Mouse (Mus musculus) heart, embryonic 13.5 days (tissue): ENCODE data around the gene Maml2. TPM values are rescaled to one million over a fixed set of nuclear protein-coding genes. Genes with fewer than 3 reads are reported as not detected.
A peak's percentile ranks its signal among the peaks of the same experiment; 100 is the strongest.

Experiments
- ATAC-seq: fragments of 200-750 bp; cut with Nextera tagmentation; 2 replicates; pipeline ENCODE4 v1.8.0; 2017; ENCODE audit warnings: moderate TSS enrichment; ENCODE audit not compliant: insufficient number of reproducible peaks, low FRiP score, low TSS enrichment; ENCODE audit errors: extremely low read depth
- H3K27ac ChIP-seq: fragments of 300-500 bp; sonication (generic); replicated peaks from 2 replicates; pipeline ENCODE4 v1.5.1; 2015; ENCODE audit warnings: moderate library complexity, mild to moderate bottlenecking, inconsistent platforms
- H3K27me3 ChIP-seq: fragments of 300-500 bp; sonication (generic); replicated peaks from 2 replicates; pipeline ENCODE4 v1.6.1; 2015; ENCODE audit warnings: mild to moderate bottlenecking, inconsistent platforms
- H3K36me3 ChIP-seq: fragments of 300-500 bp; sonication (generic); 2 replicates; pipeline ENCODE4 v1.6.1; 2015; ENCODE audit warnings: mild to moderate bottlenecking, inconsistent platforms
- H3K4me1 ChIP-seq: fragments of 300-500 bp; sonication (generic); 2 replicates; pipeline ENCODE4 v1.6.1; 2015; ENCODE audit warnings: inconsistent platforms
- H3K4me2 ChIP-seq: fragments of 300-500 bp; sonication (generic); 2 replicates; pipeline ENCODE4 v1.6.1; 2015; ENCODE audit warnings: inconsistent platforms, mild to moderate bottlenecking, moderate library complexity
- H3K4me3 ChIP-seq: fragments of 300-500 bp; sonication (generic); 2 replicates; pipeline ENCODE4 v1.5.1; 2015; ENCODE audit warnings: moderate library complexity, mild to moderate bottlenecking, inconsistent platforms
- H3K9ac ChIP-seq: fragments of 300-500 bp; sonication (generic); 2 replicates; pipeline ENCODE4 v1.6.1; 2015; ENCODE audit warnings: inconsistent platforms, mild to moderate bottlenecking, moderate library complexity
- H3K9me3 ChIP-seq: fragments of 300-500 bp; sonication (generic); 2 replicates; pipeline ENCODE4 v1.6.1; 2016; ENCODE audit warnings: inconsistent platforms
- WGBS: fragments of 180-500 bp; shearing (Covaris S2); methylation state at CpG from one replicate; pipeline ENCODE4 v1.1.7; 2015; ENCODE audit warnings: mixed read lengths; 5-methylcytosine and 5-hydroxymethylcytosine counted together
- polyA plus RNA-seq: library from polyadenylated mRNA; unstranded; fragments of >200 nt; fragmentation: Nextera tagmentation; extraction: Ambion mirVana; gene quantifications from 2 replicates; pipeline ENCODE4 v1.2.1, GENCODE M21; 2015

Gene Maml2
- polyA plus RNA-seq, 1 experiment from 2014 or later = 9.5 TPM

DNA sequence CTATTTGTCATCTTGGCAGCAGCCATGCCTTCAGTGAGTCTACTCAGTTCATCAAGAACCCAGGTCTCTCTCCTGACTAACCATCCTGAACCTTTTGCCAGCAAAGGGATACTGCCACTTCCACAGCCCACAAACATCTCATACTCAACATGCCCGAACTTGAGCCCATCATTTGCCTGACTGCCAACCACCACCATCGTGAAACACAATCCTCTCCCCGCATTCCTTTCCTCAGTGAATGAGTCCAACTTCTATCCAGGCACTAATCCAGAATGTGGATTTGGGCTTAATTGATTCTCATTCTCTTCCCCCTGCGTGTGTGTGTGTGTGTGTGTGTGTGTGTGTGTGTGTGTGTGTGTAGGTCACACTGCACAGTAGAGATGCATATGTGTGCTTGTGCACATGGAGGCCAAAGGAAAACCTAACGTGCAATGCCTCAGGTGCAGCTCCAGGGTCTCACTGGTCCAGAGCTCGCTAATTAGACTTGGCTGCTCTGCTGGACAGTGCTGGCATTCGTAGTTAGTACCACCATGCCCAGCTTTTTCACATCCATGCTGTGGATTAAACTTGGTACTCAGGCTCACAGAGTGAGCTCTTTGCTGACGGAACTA, 305.9 kb downstream of the Maml2 start:
- H3K9ac ChIP-seq = no peak overlapping the region
- 84% methylated on average over 8 of the region's 8 CpGs for WGBS
- H3K4me2 ChIP-seq = no peak overlapping the region

DNA sequence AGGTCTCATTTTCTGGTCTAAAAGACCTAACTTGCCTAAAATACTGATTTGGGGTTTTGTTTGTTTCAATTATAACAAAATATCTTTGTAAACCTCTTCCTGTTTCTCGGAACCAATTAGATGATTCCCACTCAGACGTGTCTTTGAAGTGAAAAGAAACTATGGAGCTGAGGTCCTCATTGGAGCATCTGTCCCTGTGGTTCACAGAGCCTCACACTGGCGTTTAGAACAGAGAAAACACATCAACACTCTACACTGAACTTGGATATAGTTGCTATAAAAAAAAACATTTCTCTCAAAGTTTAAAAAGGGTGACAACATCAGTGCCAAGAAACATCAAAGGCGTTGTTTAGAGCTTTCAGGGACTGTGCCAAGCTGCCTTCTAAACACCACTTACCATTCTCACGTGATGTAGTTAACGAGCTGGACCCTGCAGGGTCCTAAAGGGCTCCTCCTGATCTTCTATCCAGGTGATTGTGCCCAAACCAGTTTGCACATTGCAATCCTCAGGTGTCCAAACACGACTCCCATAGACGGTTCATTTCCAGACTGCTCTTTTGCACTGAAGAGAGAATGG, 309.9 kb downstream of the Maml2 start:
- Histone ChIP-seq H3K4me3 (no peak overlapping the region), H3K4me2 (no peak overlapping the region), H3K27ac (no peak overlapping the region), H3K36me3 (0 out of 2 replicates have a peak, but pooled peaks cover 4% of the 10 kb centered on the region), H3K9me3 (no peaks in the 10 kb centered on the region), H3K9ac (no peak overlapping the region), H3K27me3 (no peaks in the 10 kb centered on the region), H3K4me1 (peaks cover 35% of the 10 kb centered on the region)
- no peak for ATAC-seq
- 72% methylated on average over 8 of the region's 8 CpGs for WGBS

More for the DNA sequence above, 305.9 kb downstream of the Maml2 start:
- Histone ChIP-seq H3K9me3 (no peaks in the 10 kb centered on the region), H3K4me1 (peaks cover 7% of the 10 kb centered on the region; the same call in 1 of the 2 replicates), H3K27ac (no peak overlapping the region), H3K36me3 (0 out of 2 replicates have a peak, but pooled peaks cover 4% of the 10 kb centered on the region), H3K4me3 (no peak overlapping the region), H3K27me3 (no peaks in the 10 kb centered on the region)
- no peak for ATAC-seq

DNA sequence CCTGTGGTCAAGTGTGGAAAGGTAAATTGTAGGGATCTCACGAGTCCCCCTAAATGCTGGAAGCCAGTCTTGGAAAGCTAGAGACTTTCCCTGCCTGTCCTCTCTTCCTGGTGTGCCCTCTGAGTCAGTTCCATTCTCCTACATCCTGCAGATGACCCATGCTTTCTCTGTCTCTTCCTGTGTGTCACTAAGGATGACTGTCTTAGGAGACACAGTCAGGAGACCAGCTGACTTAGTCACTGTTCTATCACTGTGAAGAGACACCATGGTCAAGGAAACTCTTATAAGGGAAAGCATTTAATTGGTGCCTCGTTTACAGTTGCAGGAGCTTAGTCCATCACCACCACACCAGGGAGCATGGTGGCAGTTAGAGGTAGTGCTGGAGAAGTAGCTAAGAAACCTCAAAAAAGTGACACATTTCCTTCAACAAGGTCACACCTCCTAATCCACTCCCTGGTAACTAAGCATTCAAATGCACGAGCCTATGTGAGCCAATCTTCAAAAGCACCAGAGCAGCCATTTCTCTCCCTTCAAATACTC, 310.8 kb downstream of the Maml2 start:
- H3K9me3 ChIP-seq = no peaks in the 10 kb centered on the region
- H3K27me3 ChIP-seq = no peaks in the 10 kb centered on the region
- H3K36me3 ChIP-seq = no peaks in the 10 kb centered on the region
- 27% methylated on average over 3 of the region's 3 CpGs for WGBS
- H3K4me3 ChIP-seq = no peak overlapping the region
- no peak overlapping the region for H3K4me2 ChIP-seq
- no peak overlapping the region for H3K27ac ChIP-seq
- ATAC-seq = no peak
- H3K9ac ChIP-seq = no peak overlapping the region
- peaks cover 44% of the 10 kb centered on the region for H3K4me1 ChIP-seq

DNA sequence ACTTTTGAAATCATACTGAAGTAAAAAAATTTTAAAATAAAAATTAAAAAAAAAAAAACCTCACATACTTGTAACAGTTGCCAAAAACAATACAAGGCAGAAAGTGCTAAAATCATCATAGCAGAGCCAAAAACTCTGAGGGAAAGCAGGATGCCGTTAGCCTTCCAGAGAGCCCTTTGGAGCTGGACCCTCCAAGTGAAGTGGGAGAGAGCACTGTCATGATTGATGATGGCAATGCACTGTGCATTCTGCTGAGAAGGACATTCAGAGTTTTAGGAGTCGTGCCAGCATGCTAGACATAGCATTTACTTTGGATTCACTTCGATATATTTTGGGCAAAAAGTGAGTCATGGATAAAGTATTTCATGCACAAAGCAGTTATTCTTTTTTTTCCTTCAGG, 313.8 kb downstream of the Maml2 start:
- 58% methylated on average over 3 of the region's 3 CpGs for WGBS

DNA sequence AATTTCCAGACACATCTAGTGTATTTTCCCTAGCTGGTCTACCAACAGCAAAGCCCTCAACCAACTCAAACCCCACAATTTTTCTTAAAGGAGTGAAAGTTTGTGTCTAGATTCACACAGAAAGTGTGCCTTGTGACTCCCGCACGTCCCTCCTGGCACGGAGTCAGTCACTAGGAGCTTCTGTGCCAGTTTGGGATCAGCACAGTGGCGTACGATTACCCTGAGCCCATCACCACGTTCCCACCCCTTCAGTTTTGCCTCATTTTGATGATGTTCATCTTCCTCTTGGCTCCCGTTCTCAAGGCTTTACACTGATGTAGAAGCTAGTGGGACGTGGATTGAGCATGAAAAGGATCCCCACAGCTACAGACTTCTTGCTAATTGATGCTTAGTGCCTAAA, 314.6 kb downstream of the Maml2 start:
- no peak overlapping the region for H3K4me3 ChIP-seq
- no peaks in the 10 kb centered on the region for H3K27me3 ChIP-seq
- H3K36me3 ChIP-seq = no peaks in the 10 kb centered on the region
- WGBS = 66% methylated on average over 8 of the region's 8 CpGs
- no peak for ATAC-seq
- H3K27ac ChIP-seq = peak overlapping the region; percentile 31; the same call in 1 of the 2 replicates
- no peaks in the 10 kb centered on the region for H3K9me3 ChIP-seq
- H3K9ac ChIP-seq = no peak overlapping the region
- H3K4me2 ChIP-seq = no peak overlapping the region
- H3K4me1 ChIP-seq = peaks cover 53% of the 10 kb centered on the region

More for the DNA sequence above, 313.8 kb downstream of the Maml2 start:
- H3K9me3 ChIP-seq = no peaks in the 10 kb centered on the region
- peaks cover 53% of the 10 kb centered on the region for H3K4me1 ChIP-seq
- H3K27me3 ChIP-seq = no peaks in the 10 kb centered on the region
- no peak for ATAC-seq
- no peaks in the 10 kb centered on the region for H3K36me3 ChIP-seq
- H3K4me2 ChIP-seq = no peak overlapping the region
- no peak overlapping the region for H3K9ac ChIP-seq
- no peak overlapping the region for H3K4me3 ChIP-seq
- H3K27ac ChIP-seq = peak overlapping the region; percentile 48; the same call in 1 of the 2 replicates

DNA sequence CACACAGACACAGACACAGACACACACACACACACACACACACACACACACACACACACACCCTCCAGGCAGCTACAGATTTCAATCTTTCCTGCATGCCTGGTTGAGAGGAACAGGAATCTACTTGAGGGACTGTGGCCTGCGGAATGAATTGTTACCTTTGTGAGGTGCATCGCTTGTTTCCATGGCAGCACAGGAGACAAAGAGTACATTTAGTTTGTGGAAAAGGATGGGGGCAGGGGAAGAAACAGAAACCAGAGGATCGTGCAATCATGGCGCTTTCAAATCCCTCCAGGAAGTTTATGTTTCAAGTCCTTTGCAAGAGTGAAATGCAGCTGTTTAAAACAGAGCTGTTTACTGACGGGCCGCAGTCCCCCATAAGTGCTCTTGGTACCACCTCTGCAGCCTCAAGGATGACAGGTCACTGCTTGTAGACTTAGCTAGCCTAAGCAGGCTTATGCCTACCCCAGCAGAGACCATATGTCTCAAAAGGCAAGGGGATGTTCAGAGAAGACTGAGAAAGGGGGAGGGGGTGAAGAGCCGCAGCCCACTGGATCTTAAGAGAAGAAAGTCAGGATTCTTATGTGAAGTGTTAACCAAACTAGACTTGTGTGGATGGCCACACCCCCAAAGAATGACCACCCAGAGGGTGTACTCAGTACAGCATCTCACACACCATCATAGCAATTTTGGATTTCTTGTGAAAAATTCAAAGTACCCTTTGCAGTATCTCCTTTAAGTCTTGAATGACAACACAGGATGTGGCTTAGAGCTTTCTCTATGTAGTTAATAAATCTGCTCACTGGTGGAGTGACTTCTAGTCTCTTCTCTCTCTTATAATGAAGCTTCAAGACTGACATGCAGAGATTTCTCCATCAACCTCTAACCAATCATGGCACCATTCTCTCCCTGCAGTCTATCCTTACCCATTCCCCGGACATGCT, 315.8 kb downstream of the Maml2 start:
- 58% methylated on average over 8 of the region's 8 CpGs for WGBS
- H3K9ac ChIP-seq = no peak overlapping the region
- H3K4me3 ChIP-seq = no peak overlapping the region
- peaks cover 46% of the 10 kb centered on the region for H3K4me1 ChIP-seq
- H3K27ac ChIP-seq = no peak overlapping the region; the same call in 1 of the 2 replicates
- no peaks in the 10 kb centered on the region for H3K9me3 ChIP-seq
- no peaks in the 10 kb centered on the region for H3K27me3 ChIP-seq
- peak overlapping the region; percentile 4; the same call in 1 of the 2 replicates for H3K4me2 ChIP-seq
- H3K36me3 ChIP-seq = no peaks in the 10 kb centered on the region
- ATAC-seq = no peak

DNA sequence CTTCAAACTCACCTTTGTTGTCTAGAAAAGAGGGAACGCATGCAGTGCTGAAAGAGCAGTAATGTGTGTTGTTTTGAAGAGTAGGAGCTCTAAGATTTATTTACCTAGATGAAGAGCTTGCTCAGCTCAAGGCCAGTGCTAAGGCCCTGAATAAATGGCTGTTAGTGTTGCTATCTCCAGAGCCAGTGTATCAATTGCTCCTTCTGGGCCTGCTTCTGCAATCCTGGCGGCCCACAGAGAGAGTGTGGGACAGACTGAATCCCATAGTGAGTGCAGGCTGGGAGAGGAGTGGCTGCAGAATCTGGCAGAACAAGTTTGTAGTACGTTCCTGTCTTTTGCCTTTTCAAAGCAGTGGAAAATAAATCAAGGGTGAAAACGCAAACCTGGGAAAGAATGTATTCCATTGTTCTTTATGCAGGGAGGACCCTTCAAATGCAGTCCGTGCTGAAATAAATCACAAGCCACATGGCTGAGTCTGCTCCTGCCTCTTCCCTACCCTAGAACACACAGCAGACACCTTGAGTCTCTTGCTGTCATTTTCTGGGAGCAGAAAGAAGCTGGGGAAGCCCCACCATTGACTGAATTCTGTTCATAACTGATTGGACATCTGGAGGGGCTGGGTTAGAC, 318.7 kb downstream of the Maml2 start:
- H3K9me3 ChIP-seq = no peaks in the 10 kb centered on the region; the same call in 1 of the 2 replicates
- H3K4me3 ChIP-seq = no peak overlapping the region
- no peak for ATAC-seq
- no peak overlapping the region for H3K4me2 ChIP-seq
- H3K27ac ChIP-seq = 0 out of 2 replicates have a peak overlapping the region, but pooled peaks have one; percentile 3
- no peaks in the 10 kb centered on the region for H3K27me3 ChIP-seq
- H3K4me1 ChIP-seq = peaks cover 28% of the 10 kb centered on the region
- no peak overlapping the region for H3K9ac ChIP-seq
- WGBS = 51% methylated on average over 5 of the region's 5 CpGs
- H3K36me3 ChIP-seq = peaks cover 17% of the 10 kb centered on the region

DNA sequence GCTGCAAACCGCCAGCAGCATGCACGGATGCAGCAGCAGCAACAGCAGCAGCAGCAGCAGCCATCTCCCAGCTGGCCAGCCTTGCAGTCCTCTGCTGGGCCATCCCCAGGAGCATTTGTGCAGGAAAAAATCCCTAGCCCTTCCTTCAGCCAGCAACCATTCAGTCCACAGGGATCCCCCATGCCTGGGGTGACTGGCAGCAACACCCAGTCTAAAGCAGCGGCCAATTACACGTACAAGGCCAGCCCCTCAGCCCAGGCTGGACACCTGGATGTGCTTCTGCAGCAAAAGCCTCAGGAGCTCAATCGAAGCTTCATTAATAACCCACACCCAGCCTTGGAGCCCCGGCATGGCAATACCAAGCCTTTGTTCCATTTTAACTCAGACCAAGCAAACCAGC, 323.0 kb downstream of the Maml2 start:
- H3K27me3 ChIP-seq = no peaks in the 10 kb centered on the region

DNA sequence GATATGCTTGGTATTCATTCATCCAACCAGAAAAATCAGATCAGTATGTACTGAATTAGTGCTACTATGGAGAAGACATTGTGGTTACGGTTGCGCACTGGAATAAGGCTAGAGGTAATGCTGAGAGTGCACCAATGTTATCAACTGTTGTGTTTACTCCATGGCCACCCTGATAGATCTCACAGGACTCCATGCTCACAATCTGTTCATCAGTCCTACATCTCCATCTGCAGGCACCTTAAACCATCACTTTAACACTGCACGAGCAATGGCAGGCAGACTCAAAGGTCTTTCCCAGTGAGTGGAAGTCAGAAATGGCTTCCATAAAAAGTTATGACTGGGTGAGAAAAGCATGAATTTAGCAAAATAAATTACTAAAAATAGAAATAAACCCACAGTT, 324.2 kb downstream of the Maml2 start:
- Histone ChIP-seq H3K4me1 (peaks cover 7% of the 10 kb centered on the region), H3K9me3 (no peaks in the 10 kb centered on the region; the same call in 1 of the 2 replicates), H3K27me3 (no peaks in the 10 kb centered on the region), H3K4me3 (no peak overlapping the region), H3K36me3 (peaks cover 23% of the 10 kb centered on the region), H3K9ac (no peak overlapping the region), H3K27ac (no peak overlapping the region), H3K4me2 (no peak overlapping the region)
- ATAC-seq = no peak
- WGBS = 82% methylated on average over 3 of the region's 3 CpGs

More for the DNA sequence above, 323.0 kb downstream of the Maml2 start:
- Histone ChIP-seq H3K9me3 (no peaks in the 10 kb centered on the region; the same call in 1 of the 2 replicates), H3K27ac (no peak overlapping the region), H3K4me2 (no peak overlapping the region), H3K9ac (no peak overlapping the region), H3K4me3 (no peak overlapping the region), H3K4me1 (peaks cover 8% of the 10 kb centered on the region), H3K36me3 (peaks cover 23% of the 10 kb centered on the region)
- 67% methylated on average over 6 of the region's 6 CpGs for WGBS
- no peak for ATAC-seq

DNA sequence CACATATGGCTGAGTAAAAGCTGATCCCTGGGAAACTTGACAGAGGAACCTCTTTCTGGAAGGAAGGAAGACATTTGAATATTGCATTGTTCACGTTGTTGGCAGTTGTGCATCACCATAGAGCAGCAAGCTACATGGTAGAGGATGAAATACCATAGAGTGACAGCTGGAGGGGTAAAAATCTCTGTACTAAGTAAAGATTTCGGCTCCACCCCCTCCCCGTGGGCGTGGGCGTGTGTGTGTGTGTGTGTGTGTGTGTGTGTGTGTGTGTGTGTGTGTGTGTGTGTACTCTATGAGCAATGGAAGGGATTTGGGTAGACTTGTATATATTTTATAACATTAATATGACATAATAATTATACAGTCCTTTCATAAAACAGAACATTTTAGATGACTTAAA, 324.7 kb downstream of the Maml2 start:
- H3K27me3 ChIP-seq = no peaks in the 10 kb centered on the region
- peaks cover 7% of the 10 kb centered on the region for H3K4me1 ChIP-seq
- H3K36me3 ChIP-seq = peaks cover 23% of the 10 kb centered on the region
- no peak overlapping the region for H3K4me3 ChIP-seq
- no peak overlapping the region for H3K27ac ChIP-seq
- H3K9ac ChIP-seq = no peak overlapping the region
- WGBS = 73% methylated on average over 5 of the region's 5 CpGs
- H3K9me3 ChIP-seq = no peaks in the 10 kb centered on the region; the same call in 1 of the 2 replicates
- no peak for ATAC-seq
- no peak overlapping the region for H3K4me2 ChIP-seq
